Mouse (Mus musculus) embryonic fibroblast, embryonic 13.5 days (primary cell): Measurements from ENCODE around the gene Cops9. TPM values are rescaled to one million over a fixed set of nuclear protein-coding genes. Genes with fewer than 3 reads are reported as not detected.

Source experiments
- H3K27ac ChIP-seq: 2 replicates; pipeline ENCODE4 v1.5.1; 2012; ENCODE audit warnings: low read length, control low read depth, inconsistent platforms; ENCODE audit not compliant: insufficient read depth
- H3K4me1 ChIP-seq: 2 replicates; pipeline ENCODE4 v1.6.1; 2011; ENCODE audit warnings: low read length; ENCODE audit not compliant: control insufficient read depth, insufficient read depth
- H3K4me3 ChIP-seq: 2 replicates; pipeline ENCODE4 v1.5.1; 2011; ENCODE audit warnings: mild to moderate bottlenecking, control low read depth, low read length; ENCODE audit not compliant: insufficient read depth
- CTCF ChIP-seq: IDR thresholded peaks from 2 replicates; pipeline ENCODE4 v1.5.1; 2011; ENCODE audit warnings: mild to moderate bottlenecking, control low read depth, low read length, moderate library complexity, borderline replicate concordance; ENCODE audit not compliant: insufficient read depth
- POLR2A ChIP-seq: IDR thresholded peaks from 2 replicates; pipeline ENCODE4 v1.6.1; 2011; ENCODE audit warnings: low read depth, mild to moderate bottlenecking, control low read depth, low read length, moderate library complexity
- polyA plus RNA-seq: library from polyadenylated mRNA; stranded (reverse); fragments of >200 nt; gene quantifications from 2 replicates; pipeline ENCODE4 v1.2.4, GENCODE M21; 2011; ENCODE audit warnings: low read depth; ENCODE audit not compliant: missing spikeins, insufficient read length

The Cops9 gene
- polyA plus RNA-seq: 188 and 227 TPM in 2 replicates

DNA sequence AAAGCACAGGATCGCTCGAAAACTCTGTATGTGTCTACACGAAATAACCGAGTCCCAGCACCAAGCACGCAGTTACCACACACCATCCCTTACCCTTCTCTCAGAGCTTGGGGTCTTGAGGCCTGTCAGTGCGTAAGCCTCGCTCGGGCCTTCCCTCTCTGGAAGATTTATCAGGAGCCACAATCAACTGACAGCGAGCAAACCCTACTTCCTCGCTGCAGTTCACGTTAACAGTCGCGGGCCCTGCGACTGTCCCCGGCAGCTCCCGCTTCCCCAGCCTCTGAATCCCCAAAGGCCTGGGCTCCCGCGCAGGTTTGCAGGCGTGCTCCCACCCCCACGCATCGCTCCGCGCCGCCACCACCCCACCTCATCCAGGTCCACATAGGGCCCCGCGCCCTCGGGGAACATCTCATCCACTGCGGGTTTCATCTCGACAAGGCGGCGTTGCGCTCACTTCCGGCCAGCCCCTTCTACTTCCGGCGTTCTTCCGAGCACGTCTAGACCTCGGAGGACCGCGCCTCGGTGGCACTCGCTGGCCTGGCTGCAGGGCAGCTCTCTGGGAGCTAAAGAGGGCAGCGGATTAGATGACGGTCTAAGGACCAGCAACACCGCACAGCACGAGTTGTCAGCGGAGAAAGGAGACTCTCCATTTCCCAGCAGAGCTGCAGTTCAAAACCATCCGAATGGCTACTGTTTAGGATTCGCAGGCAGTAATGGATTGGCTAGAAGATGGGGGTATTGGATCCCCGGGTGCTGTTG, at the start of gene Cops9:
Cops9 (minus strand) TSS at position 472 of the 759 bp plus-strand sequence.
- Histone ChIP-seq H3K4me3 (peak within 1 kb of the TSS; percentile 84), H3K4me1 (no peaks in the 10 kb centered on the region), H3K27ac (no peak within 1 kb of the TSS)
- TF ChIP-seq POLR2A: peak; percentile 85
- TF ChIP-seq CTCF: no peak

DNA sequence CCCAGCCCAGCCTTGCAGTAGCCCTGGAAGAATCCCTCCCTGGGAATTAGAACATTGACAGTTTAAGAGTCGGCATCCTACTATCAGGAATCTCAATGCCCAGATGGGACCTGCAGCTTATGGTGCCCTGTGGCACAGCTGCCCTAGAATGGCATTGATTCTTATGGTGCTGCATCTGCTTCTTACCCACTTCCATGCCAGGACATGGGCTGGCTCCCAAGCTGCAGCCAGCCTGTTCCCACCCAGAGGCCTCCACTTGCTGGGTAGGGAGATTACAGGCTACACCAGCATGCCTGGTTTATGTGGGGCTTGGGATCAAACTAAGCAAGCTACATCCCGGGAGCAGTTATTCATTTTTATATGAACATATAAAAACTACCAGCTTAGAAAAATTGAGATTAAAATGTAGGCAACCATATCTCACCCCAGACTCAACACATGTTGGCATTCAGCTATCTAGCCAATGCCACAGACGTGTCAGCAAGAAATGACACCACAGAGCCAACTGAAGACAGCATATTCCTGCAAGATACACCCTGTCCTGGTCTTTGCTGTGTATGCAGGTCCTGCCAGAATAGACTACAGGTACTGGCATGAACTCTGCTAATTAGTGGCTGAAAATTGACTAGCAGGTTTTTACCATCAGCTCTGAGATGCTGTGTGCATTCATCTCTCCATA, 49.5 kb upstream of the Cops9 start:
- H3K4me3 ChIP-seq: no peak overlapping the region
- H3K27ac ChIP-seq: no peak overlapping the region
- TF ChIP-seq CTCF: no peak
- no peak for TF ChIP-seq POLR2A
- H3K4me1 ChIP-seq: no peaks in the 10 kb centered on the region; the same call in 1 of the 2 replicates

DNA sequence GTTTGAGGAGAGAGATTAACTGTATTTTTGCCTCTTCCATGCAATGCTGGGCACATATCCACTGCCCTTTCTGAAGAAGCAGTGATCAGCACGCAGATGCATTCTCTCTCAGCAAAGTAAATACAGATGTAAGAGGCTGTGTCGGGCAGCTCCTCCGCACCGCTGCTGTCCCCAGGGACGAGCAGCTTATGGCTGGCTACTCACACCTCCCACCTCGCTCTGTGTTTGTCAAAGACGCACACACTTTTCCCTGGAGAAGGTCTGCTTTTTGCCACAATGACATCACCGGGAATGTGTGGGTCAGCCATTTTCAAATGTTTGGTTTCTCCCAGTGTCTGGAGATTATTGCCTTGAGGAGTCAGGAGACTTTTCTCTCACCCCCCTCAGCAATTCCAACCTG, 45.2 kb upstream of the Cops9 start:
- Histone ChIP-seq H3K4me1 (no peaks in the 10 kb centered on the region; the same call in 1 of the 2 replicates), H3K4me3 (no peak overlapping the region), H3K27ac (no peak overlapping the region)
- TF ChIP-seq POLR2A (no peak), CTCF (no peak)

DNA sequence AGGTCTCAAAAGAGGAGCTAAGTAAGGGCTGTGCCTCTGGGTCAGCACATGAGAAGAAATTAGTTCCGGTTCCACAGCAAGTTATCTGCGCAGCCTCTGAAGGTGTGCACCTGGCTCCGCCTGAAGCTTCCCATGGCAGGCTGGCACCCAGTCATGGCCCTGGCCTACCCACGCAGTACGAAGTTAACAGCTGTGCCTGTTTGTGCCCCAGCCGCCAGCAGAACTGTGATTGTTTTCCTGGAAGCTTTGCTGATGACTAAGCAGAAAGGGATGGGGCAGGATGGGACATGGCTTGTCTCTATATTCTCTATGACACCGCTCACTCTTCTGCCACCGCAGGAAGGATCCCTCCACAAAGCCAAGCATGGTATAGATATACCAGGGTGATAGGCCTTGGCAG, 41.4 kb upstream of the Cops9 start:
- no peak for TF ChIP-seq CTCF
- TF ChIP-seq POLR2A: no peak
- no peak overlapping the region for H3K4me3 ChIP-seq
- H3K27ac ChIP-seq: no peak overlapping the region
- H3K4me1 ChIP-seq: no peaks in the 10 kb centered on the region; the same call in 1 of the 2 replicates

DNA sequence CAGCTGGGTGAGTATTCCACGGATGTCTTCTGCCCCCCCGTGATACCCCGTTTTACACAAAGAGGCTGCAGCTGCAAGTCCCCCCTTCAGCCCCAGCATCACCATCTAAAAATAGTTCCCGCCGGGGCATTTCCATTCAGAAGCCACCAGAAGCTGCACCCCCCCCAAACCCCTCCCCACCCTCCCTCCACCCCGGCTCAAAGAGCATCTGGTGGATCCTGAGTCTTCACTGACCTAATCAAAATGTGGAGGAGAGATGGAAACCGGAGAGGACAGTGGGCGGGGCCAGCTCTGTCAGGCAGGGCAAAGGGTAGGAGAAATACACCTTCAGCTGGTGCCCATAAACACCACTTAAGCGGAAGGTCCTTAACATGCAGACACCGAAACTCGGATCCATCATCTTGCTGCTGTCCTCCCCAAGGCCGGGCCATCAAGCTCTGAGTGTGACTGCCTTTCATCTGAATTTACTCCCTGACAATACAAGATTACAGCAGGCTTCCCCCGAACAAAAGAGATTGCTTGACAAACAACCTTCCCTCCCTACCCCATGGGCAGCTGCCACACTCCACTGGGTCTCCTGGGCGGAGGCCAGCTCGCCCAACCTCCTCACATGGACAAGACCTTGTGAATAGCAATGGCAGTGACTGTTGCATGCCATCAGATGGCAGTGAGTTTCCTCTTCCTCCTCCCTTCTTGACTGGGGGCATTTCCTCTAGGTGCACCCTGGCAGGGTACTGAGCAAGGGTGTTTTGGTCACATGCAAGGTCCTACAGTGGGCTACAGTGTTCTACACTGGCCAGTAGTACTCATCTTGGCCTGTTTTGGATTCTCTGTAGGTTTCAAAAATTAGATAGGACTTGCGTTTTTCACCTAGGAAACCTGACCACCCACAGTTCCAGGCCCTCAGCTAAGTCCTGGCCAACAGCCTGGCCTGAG, 39.2 kb upstream of the Cops9 start:
- no peak for TF ChIP-seq POLR2A
- TF ChIP-seq CTCF: no peak
- no peaks in the 10 kb centered on the region for H3K4me1 ChIP-seq
- H3K4me3 ChIP-seq: no peak overlapping the region
- no peak overlapping the region for H3K27ac ChIP-seq

GRCm38 (mm10) chr1:92678757-92679156, 37.0 kb upstream of the Cops9 start:
- no peaks in the 10 kb centered on the region for H3K4me1 ChIP-seq
- TF ChIP-seq CTCF: no peak
- no peak for TF ChIP-seq POLR2A
- H3K27ac ChIP-seq: no peak overlapping the region
- H3K4me3 ChIP-seq: no peak overlapping the region

GRCm38 (mm10) chr1:92676676-92676975, 34.8 kb upstream of the Cops9 start:
- Histone ChIP-seq H3K4me1 (no peaks in the 10 kb centered on the region), H3K27ac (no peak overlapping the region), H3K4me3 (no peak overlapping the region)
- TF ChIP-seq POLR2A: no peak
- no peak for TF ChIP-seq CTCF

DNA sequence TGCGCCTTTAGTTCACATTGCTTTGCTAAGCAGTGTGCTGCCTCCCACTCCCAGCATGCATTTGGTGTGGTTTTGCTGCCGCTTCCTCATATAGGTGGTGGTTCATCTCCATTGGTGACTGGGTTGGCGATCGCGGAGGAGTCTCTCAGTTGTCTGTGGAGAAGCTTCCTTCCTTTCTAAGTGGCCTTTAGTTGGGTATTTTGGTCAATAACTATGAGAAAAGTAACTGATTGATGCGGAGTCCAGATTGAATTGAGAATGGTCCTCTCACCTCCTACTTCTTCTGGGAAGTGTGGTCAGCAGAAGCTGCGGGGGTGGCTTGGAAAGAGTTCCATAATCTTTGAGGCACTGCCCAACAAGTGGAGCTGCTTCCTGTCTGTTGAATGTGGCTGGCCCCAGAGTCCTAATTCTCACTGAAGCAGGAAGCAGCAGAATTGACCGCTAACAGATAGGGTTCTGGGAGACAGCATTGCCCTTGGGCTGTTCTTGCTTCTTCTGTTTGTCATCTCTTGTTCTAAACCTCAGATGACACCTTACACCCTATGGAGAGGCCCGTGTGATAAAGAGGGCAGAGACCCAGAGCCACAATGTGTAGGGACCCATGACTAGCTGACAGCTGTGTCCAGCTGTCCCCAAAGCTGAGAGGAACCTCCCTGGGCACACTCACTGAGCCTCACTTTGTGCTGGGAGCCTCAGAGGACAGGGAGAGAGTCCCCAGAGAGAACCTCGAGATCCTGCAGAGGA, 34.3 kb upstream of the Cops9 start:
- no peak overlapping the region for H3K27ac ChIP-seq
- no peak for TF ChIP-seq POLR2A
- TF ChIP-seq CTCF: no peak
- H3K4me1 ChIP-seq: no peaks in the 10 kb centered on the region

GRCm38 (mm10) chr1:92673258-92673782, 31.5 kb upstream of the Cops9 start:
- no peak overlapping the region; the same call in 1 of the 2 replicates for H3K27ac ChIP-seq
- H3K4me3 ChIP-seq: no peak overlapping the region
- no peaks in the 10 kb centered on the region for H3K4me1 ChIP-seq
- no peak for TF ChIP-seq POLR2A
- no peak for TF ChIP-seq CTCF

More for the DNA sequence above, 34.3 kb upstream of the Cops9 start:
- no peak overlapping the region for H3K4me3 ChIP-seq
